Mouse (Mus musculus) lung, embryonic 14.5 days (tissue): Measurements from ENCODE around the gene Arid5b. TPM values are rescaled to one million over a fixed set of nuclear protein-coding genes. Genes with fewer than 3 reads are reported as not detected.

Experiments used
- ATAC-seq: fragments of 200-750 bp; cut with Nextera tagmentation; 2 replicates; pipeline ENCODE4 v1.8.0; 2017; ENCODE audit warnings: mild to moderate bottlenecking, moderate TSS enrichment, moderate library complexity; ENCODE audit not compliant: insufficient read depth
- DNase-seq: peaks from one replicate; pipeline ENCODE4 v3.0.0-alpha.2; 2015
- H3K27ac ChIP-seq: fragments of 300-500 bp; sonication (generic); 2 replicates; pipeline ENCODE4 v1.5.1; 2014; ENCODE audit warnings: low read depth, mild to moderate bottlenecking, moderate library complexity
- H3K27me3 ChIP-seq: fragments of 300-500 bp; sonication (generic); 2 replicates; pipeline ENCODE4 v1.6.1; 2014; ENCODE audit warnings: low read length, control low read depth; ENCODE audit not compliant: insufficient read depth
- H3K36me3 ChIP-seq: fragments of 300-500 bp; sonication (generic); 2 replicates; pipeline ENCODE4 v1.6.1; 2014; ENCODE audit warnings: control low read depth; ENCODE audit not compliant: insufficient read depth
- H3K4me1 ChIP-seq: fragments of 300-500 bp; sonication (generic); 2 replicates; pipeline ENCODE4 v1.6.1; 2014; ENCODE audit warnings: antibody characterized with exemption, control low read depth; ENCODE audit not compliant: insufficient read depth
- H3K4me2 ChIP-seq: fragments of 300-500 bp; sonication (generic); 2 replicates; pipeline ENCODE4 v1.6.1; 2014; ENCODE audit warnings: mild to moderate bottlenecking
- H3K4me3 ChIP-seq: fragments of 300-500 bp; sonication (generic); 2 replicates; pipeline ENCODE4 v1.5.1; 2014; ENCODE audit warnings: low read depth, low read length
- H3K9ac ChIP-seq: fragments of 300-500 bp; sonication (generic); 2 replicates; pipeline ENCODE4 v1.6.1; 2014
- H3K9me3 ChIP-seq: fragments of 300-500 bp; sonication (generic); 2 replicates; pipeline ENCODE4 v1.6.1; 2016; ENCODE audit warnings: low read depth, low read length, control low read depth
- CTCF ChIP-seq: IDR thresholded peaks from 2 replicates; pipeline ENCODE4 v1.5.1; 2016; ENCODE audit warnings: antibody characterized with exemption, low read depth
- WGBS: fragments of 180-500 bp; shearing (Covaris S2); extraction: QIAGEN DNeasy Blood & Tissue Kit; methylation state at CpG from one replicate; pipeline ENCODE4 v1.1.7; 2014; 5-methylcytosine and 5-hydroxymethylcytosine counted together
- polyA plus RNA-seq: library from polyadenylated mRNA; unstranded; fragments of >200 nt; fragmentation: Nextera tagmentation; extraction: Ambion mirVana; gene quantifications from 2 replicates; pipeline ENCODE4 v1.2.1, GENCODE M21; 2014

Arid5b gene
- polyA plus RNA-seq, 1 experiment from 2014 or later = 41.2 TPM

- H3K36me3 ChIP-seq = peaks cover 34% of the 10 kb centered on the region
- ATAC-seq (no peak), DNase-seq (no peak)
- TF ChIP-seq CTCF = no peak
- WGBS = 82% methylated on average over 3 of the region's 3 CpGs
- peaks cover 5% of the 10 kb centered on the region; the same call in 1 of the 2 replicates for H3K9me3 ChIP-seq
- H3K4me2 ChIP-seq = no peak overlapping the region
- H3K27me3 ChIP-seq = no peaks in the 10 kb centered on the region
- H3K27ac ChIP-seq = no peak overlapping the region
- H3K4me3 ChIP-seq = no peak overlapping the region
- peaks cover 7% of the 10 kb centered on the region; the same call in 1 of the 2 replicates for H3K4me1 ChIP-seq
- no peak overlapping the region for H3K9ac ChIP-seq
Observed at GRCm38 (mm10) chr10:68222012-68222411, 56.5 kb downstream of the Arid5b start.

- WGBS = 29% methylated on average over 9 of the region's 9 CpGs
- H3K27me3 ChIP-seq = no peaks in the 10 kb centered on the region
- TF ChIP-seq CTCF = no peak
- no peak overlapping the region for H3K4me2 ChIP-seq
- ATAC-seq (no peak), DNase-seq (peak; percentile 55)
- no peak overlapping the region for H3K4me3 ChIP-seq
- H3K9me3 ChIP-seq = peaks cover 7% of the 10 kb centered on the region; the same call in 1 of the 2 replicates
- no peak overlapping the region for H3K9ac ChIP-seq
- peaks cover 36% of the 10 kb centered on the region for H3K36me3 ChIP-seq
- H3K27ac ChIP-seq = peak overlapping the region; percentile 67; the same call in 1 of the 2 replicates
- peaks cover 7% of the 10 kb centered on the region; the same call in 1 of the 2 replicates for H3K4me1 ChIP-seq
Observed at GRCm38 (mm10) chr10:68219327-68219726, 59.2 kb downstream of the Arid5b start.

GRCm38 (mm10) chr10:68218678-68219077 lies 59.9 kb downstream of the Arid5b start:
- H3K9me3 ChIP-seq = peaks cover 7% of the 10 kb centered on the region; the same call in 1 of the 2 replicates
- peaks cover 36% of the 10 kb centered on the region for H3K36me3 ChIP-seq
- peaks cover 7% of the 10 kb centered on the region; the same call in 1 of the 2 replicates for H3K4me1 ChIP-seq
- no peak for TF ChIP-seq CTCF
- DNase-seq (no peak), ATAC-seq (no peak)
- no peak overlapping the region for H3K4me2 ChIP-seq
- H3K27me3 ChIP-seq = no peaks in the 10 kb centered on the region
- H3K4me3 ChIP-seq = no peak overlapping the region
- no peak overlapping the region for H3K9ac ChIP-seq
- H3K27ac ChIP-seq = no peak overlapping the region
- WGBS = 33% methylated on average over 4 of the region's 4 CpGs

GRCm38 (mm10) chr10:68214809-68215468 lies 63.6 kb downstream of the Arid5b start:
- Histone ChIP-seq H3K36me3 (peaks cover 18% of the 10 kb centered on the region), H3K27me3 (no peaks in the 10 kb centered on the region), H3K4me1 (peaks cover 10% of the 10 kb centered on the region; the same call in 1 of the 2 replicates), H3K4me3 (no peak overlapping the region), H3K27ac (peak overlapping the region; percentile 15; the same call in 1 of the 2 replicates), H3K9me3 (peaks cover 7% of the 10 kb centered on the region; the same call in 1 of the 2 replicates), H3K4me2 (no peak overlapping the region), H3K9ac (no peak overlapping the region)
- ATAC-seq = no peak
- no peak for DNase-seq
- TF ChIP-seq CTCF = no peak
- 90% methylated on average over 9 of the region's 9 CpGs for WGBS

GRCm38 (mm10) chr10:68212061-68212915 lies 66.3 kb downstream of the Arid5b start:
- Histone ChIP-seq H3K9ac (no peak overlapping the region), H3K4me3 (no peak overlapping the region), H3K27me3 (no peaks in the 10 kb centered on the region), H3K9me3 (peaks cover 5% of the 10 kb centered on the region; the same call in 1 of the 2 replicates), H3K36me3 (peaks cover 9% of the 10 kb centered on the region), H3K4me2 (peak overlapping the region; percentile 35; the same call in 1 of the 2 replicates), H3K4me1 (0 out of 2 replicates have a peak, but pooled peaks cover 3% of the 10 kb centered on the region), H3K27ac (peak overlapping the region; percentile 15)
- DNase-seq (peak; percentile 92), ATAC-seq (peak; percentile 80; the same call in 1 of the 2 replicates)
- 20% methylated on average over 10 of the region's 10 CpGs for WGBS
- no peak for TF ChIP-seq CTCF

GRCm38 (mm10) chr10:68211514-68211913 lies 67.0 kb downstream of the Arid5b start:
- no peaks in the 10 kb centered on the region for H3K27me3 ChIP-seq
- no peak overlapping the region for H3K9ac ChIP-seq
- H3K4me1 ChIP-seq = 0 out of 2 replicates have a peak, but pooled peaks cover 3% of the 10 kb centered on the region
- no peak overlapping the region for H3K4me3 ChIP-seq
- WGBS = 50% methylated on average over 2 of the region's 2 CpGs
- H3K4me2 ChIP-seq = no peak overlapping the region; the same call in 1 of the 2 replicates
- H3K36me3 ChIP-seq = peaks cover 5% of the 10 kb centered on the region
- no peaks in the 10 kb centered on the region for H3K9me3 ChIP-seq
- DNase-seq (no peak), ATAC-seq (0 out of 2 replicates have a peak, but pooled peaks have one; percentile 23)
- TF ChIP-seq CTCF = no peak
- H3K27ac ChIP-seq = peak overlapping the region; percentile 15
